ENCODE assay signal across 9 mouse cellular contexts in genomic region chr1:38393516-38393915, GRCm38 (mm10).
DNase-seq lines count a peak whose midpoint lies in the region; ATAC-seq lines count a peak whose summit lies in the region.
"Had no signal": no experiment of that assay in that cellular context is flagged by ENCODE, and none has a peak within 500 bp of the region (broad histone marks: within the 10 kb centered on the region; RNA-seq: fewer than 3 reads in every experiment).

No protein-coding gene starts in this region.

- no peak overlapping the region for H3K4me2 ChIP-seq in heart, embryonic 11.5 days
- H3K4me2 ChIP-seq in forebrain, embryonic 14.5 days (ENCODE audit: low read length): no peak overlapping the region
- H3K4me2 ChIP-seq: liver, embryonic 15.5 days had no signal

- H3K27me3 ChIP-seq in heart, embryonic 11.5 days (ENCODE audit: control insufficient read depth, insufficient read depth, low read length): no peaks in the 10 kb centered on the region
- no peaks in the 10 kb centered on the region for H3K27me3 ChIP-seq in forebrain, embryonic 14.5 days (replicated peaks; ENCODE audit: control insufficient read depth, insufficient read depth, low read length)
- H3K27me3 ChIP-seq: liver, embryonic 15.5 days had no signal

- no peak overlapping the region for H3K27ac ChIP-seq in heart, embryonic 11.5 days (ENCODE audit: low read depth, low read length)
- H3K27ac ChIP-seq in forebrain, embryonic 14.5 days (ENCODE audit: low read depth, low read length): peak overlapping the region; percentile 21; the same call in 1 of the 2 replicates
- H3K27ac ChIP-seq: liver, embryonic 15.5 days had no signal

- H3K4me1 ChIP-seq in heart, embryonic 11.5 days (ENCODE audit: control insufficient read depth, insufficient read depth, low read length): peaks cover 32% of the 10 kb centered on the region
- peaks cover 30% of the 10 kb centered on the region for H3K4me1 ChIP-seq in forebrain, embryonic 14.5 days (ENCODE audit: control insufficient read depth, insufficient read depth, low read length)
- H3K4me1 ChIP-seq: liver, embryonic 15.5 days had no signal

- no peak overlapping the region for H3K4me3 ChIP-seq in heart, embryonic 11.5 days (ENCODE audit: low read depth, low read length)
- no peak overlapping the region for H3K4me3 ChIP-seq in forebrain, embryonic 14.5 days (ENCODE audit: low read depth, low read length)
- H3K4me3 ChIP-seq: liver, embryonic 15.5 days had no signal

- intact Hi-C loops in left cerebral cortex, postnatal 4 days (cut with DNase I): loop anchor here (5.0 to 10.0 kb wide), 2 partner anchors 209 to 394 kb away; no protein-coding TSS in a partner anchor

- 0 out of 2 replicates have a peak overlapping the region, but pooled peaks have one; percentile 22 for H3K9ac ChIP-seq in heart, embryonic 11.5 days (ENCODE audit: low read depth, low read length)
- H3K9ac ChIP-seq in forebrain, embryonic 14.5 days (ENCODE audit: low read length): no peak overlapping the region
- H3K9ac ChIP-seq: liver, embryonic 15.5 days had no signal

- H3K36me3 ChIP-seq in heart, embryonic 11.5 days (ENCODE audit: control insufficient read depth, insufficient read depth, low read length): no peaks in the 10 kb centered on the region
- H3K36me3 ChIP-seq in forebrain, embryonic 14.5 days (ENCODE audit: control insufficient read depth, insufficient read depth, low read length): no peaks in the 10 kb centered on the region
- H3K36me3 ChIP-seq: liver, embryonic 15.5 days had no signal

- H3K9me3 ChIP-seq in heart, embryonic 11.5 days (replicated peaks; ENCODE audit: control insufficient read depth, low read length): no peaks in the 10 kb centered on the region
- H3K9me3 ChIP-seq in forebrain, embryonic 14.5 days (replicated peaks; ENCODE audit: control insufficient read depth, low read length): no peaks in the 10 kb centered on the region
- H3K9me3 ChIP-seq: liver, embryonic 15.5 days had no signal

- 45% methylated on average over 6 of the region's 6 CpGs for WGBS in heart, embryonic 11.5 days (ENCODE audit: insufficient replicate concordance)
- 24% methylated on average over 6 of the region's 6 CpGs for WGBS in forebrain, embryonic 14.5 days

- DNase-seq in heart, postnatal 4 days: no peak
- DNase-seq in ES-CJ7 (ENCODE audit: low read depth, low spot score): peak; percentile 52
- peak; percentile 47 for DNase-seq in forebrain, embryonic 14.5 days (ENCODE audit: low spot score)
- DNase-seq in left cerebral cortex, postnatal 4 days: peak; percentile 39
- no peak for DNase-seq in adrenal gland, postnatal 25 days

- ATAC-seq in heart, embryonic 11.5 days (replicated peaks; ENCODE audit: insufficient number of reproducible peaks, low FRiP score, low TSS enrichment): no peak
- ATAC-seq in forebrain, embryonic 14.5 days: peak; percentile 51; the same call in 1 of the 2 replicates
- ATAC-seq in megakaryocyte, adult 5-6 weeks (ENCODE audit: poor library complexity, severe bottlenecking): no peak
- ATAC-seq in cerebellum, adult (ENCODE audit: insufficient number of reproducible peaks, low FRiP score, low TSS enrichment): no peak

Comparison
In these comparisons a context has a peak if more than half of its experiments do, and no peak if none do; other contexts are left out.
1. DNase-seq: peak in ES-CJ7 (single experiment), forebrain, embryonic 14.5 days (single experiment) and left cerebral cortex, postnatal 4 days (single experiment); none in heart, postnatal 4 days (single experiment) and adrenal gland, postnatal 25 days (single experiment).